Mouse (Mus musculus): ENCODE measurements around the gene Serpinh1. TPM values are rescaled to one million over a fixed set of nuclear protein-coding genes. Genes with fewer than 3 reads are reported as not detected.

Serpinh1 gene
- 362 and 568 TPM in 2 replicates for polyA plus RNA-seq (2015; fragmentation: Nextera tagmentation; extraction: Ambion mirVana)

DNA sequence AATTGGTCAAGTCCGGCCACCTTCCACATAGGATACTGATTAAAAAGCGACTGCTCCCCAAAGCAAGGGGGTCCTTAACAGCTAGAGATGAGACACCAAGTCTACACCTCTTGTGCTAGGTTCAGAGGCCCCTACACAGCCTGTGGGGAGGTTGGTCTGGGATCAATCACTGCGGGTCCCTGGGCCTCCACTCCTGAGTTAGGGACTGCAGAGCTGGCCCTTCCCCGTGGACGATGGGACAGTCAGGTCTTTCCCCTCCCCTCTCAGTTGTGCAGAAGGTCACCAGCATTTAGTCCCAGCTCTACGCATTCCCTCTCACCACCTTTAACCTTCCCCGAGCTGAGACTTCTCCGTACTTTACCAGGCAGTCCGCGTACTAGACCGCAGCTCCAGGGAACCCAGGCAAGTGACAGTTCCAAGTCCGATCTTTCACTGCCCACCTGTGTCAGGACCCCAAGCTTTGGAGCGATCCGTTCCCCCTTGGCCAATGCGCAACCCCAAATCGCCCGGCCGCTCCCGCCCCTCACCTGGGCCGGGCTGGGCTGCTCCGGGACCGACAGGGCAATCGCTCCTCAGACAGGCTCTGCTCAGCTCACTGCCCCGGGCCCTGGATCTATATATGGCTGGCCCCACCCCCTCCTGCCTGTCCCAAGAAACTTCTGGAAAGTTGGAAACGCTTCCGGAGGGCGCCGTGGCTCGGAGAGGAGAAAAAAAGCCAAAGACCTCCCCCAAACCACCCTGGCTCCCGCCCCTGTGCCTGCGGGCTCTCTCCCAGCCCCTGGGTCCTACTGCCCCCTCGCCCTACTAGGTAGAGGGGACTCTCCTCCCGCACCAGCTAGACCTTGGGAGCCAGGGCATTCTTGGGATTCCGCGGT lies at the start of gene Serpinh1:
TSS of gene Serpinh1 (minus strand) at position 714 of the 875 bp plus-strand sequence.

DNA sequence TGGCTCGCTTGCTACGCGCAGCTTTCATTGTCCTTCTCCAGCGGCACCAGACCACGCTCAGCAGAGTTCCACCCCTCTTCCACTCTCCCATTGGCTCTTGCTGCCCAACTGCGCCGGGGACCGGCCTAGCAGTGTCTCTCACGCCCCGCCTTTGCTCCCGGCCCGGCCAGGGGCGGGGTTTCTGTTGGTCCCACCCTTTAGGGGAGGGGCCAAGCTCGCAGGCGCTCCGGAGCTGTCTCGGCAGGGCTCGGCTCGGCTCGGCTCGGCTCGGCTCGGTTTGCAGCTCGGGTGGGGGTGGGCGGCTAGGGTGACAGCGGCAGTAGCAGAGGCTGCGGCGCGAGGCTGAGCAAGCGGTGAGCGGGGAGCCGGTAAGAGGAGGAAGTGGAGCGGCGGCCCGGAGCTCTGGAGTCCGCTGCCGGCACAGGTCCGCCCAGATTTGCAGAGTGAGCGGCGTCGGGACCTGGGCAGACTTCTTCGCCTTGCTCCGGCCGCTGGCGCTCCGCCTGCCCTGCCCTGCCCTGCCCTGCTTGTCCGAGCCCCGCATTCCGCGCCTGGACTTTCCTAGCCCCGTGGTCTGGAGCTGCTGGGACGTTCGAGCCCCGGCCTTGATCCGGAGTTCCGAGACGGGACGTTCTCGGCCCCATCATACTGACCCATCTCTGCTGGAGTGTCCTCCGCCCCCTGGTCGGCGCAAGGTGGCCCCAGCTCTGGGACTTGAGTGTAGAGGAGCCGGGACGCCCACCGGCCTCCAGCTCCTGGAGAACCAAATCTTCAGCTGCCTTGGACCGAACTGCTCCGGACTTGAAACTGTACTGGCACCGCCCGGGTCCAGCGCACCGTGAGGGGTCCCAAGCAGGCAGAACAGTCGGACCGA lies 28.4 kb upstream of the Serpinh1 start, which contains the start of gene Gdpd5:
TSS of gene Gdpd5 (plus strand) at position 201 of the 874 bp plus-strand sequence.

Other genes with a start within 250 kb of the Serpinh1 start
- 12.2 TPM in 2 replicates for gene Uvrag, start 212.1 kb downstream of the Serpinh1 start, polyA plus RNA-seq (2015; fragmentation: Nextera tagmentation; extraction: Ambion mirVana)
- gene Dgat2, start 170.5 kb downstream of the Serpinh1 start, polyA plus RNA-seq (2015; fragmentation: Nextera tagmentation; extraction: Ambion mirVana) = 26.3 and 87.0 TPM in 2 replicates
- 0.08 and 0.21 TPM in 2 replicates for gene Mogat2, start 114.6 kb downstream of the Serpinh1 start, polyA plus RNA-seq (2015; fragmentation: Nextera tagmentation; extraction: Ambion mirVana)
- 2.5 and 4.6 TPM in 2 replicates for gene Map6, start 85.8 kb downstream of the Serpinh1 start, polyA plus RNA-seq (2015; fragmentation: Nextera tagmentation; extraction: Ambion mirVana)
- 12.6 and 15.2 TPM in 2 replicates for gene Gdpd5, start 28.2 kb upstream of the Serpinh1 start, polyA plus RNA-seq (2015; fragmentation: Nextera tagmentation; extraction: Ambion mirVana)
- gene Klhl35, start 112.8 kb upstream of the Serpinh1 start, polyA plus RNA-seq (2015; fragmentation: Nextera tagmentation; extraction: Ambion mirVana) = 1.2 and 1.5 TPM in 2 replicates
- 507 and 560 TPM in 2 replicates for gene Rps3, start 130.5 kb upstream of the Serpinh1 start, polyA plus RNA-seq (2015; fragmentation: Nextera tagmentation; extraction: Ambion mirVana)
- gene Arrb1, start 182.2 kb upstream of the Serpinh1 start, polyA plus RNA-seq (2015; fragmentation: Nextera tagmentation; extraction: Ambion mirVana) = 2.8 TPM in 2 replicates